Mouse (Mus musculus) intestine, postnatal 0 days (tissue): ENCODE measurements at regions not wholly inside any gene's neighbourhood (a gene's known extent, or its start where the extent isn't known, plus 50 kb on each side); places are given as distances from the start of the nearest gene placed in this dataset.

ENCODE experiments used
- ATAC-seq: fragments of 200-750 bp; cut with Nextera tagmentation; 2 replicates; pipeline ENCODE4 v1.8.0; 2017; ENCODE audit warnings: mild to moderate bottlenecking, moderate TSS enrichment, moderate library complexity
- H3K27ac ChIP-seq: fragments of 300-500 bp; sonication (generic); 2 replicates; pipeline ENCODE4 v1.5.1; 2014; ENCODE audit warnings: mild to moderate bottlenecking, low read depth, low read length, moderate library complexity
- H3K27me3 ChIP-seq: fragments of 300-500 bp; sonication (generic); replicated peaks from 2 replicates; pipeline ENCODE4 v1.6.1; 2014; ENCODE audit warnings: low read length, mixed read lengths; ENCODE audit not compliant: control insufficient read depth, insufficient read depth
- H3K36me3 ChIP-seq: fragments of 300-500 bp; sonication (generic); 2 replicates; pipeline ENCODE4 v1.6.1; 2014; ENCODE audit warnings: mild to moderate bottlenecking, moderate library complexity; ENCODE audit not compliant: control insufficient read depth, insufficient read depth
- H3K4me1 ChIP-seq: fragments of 300-500 bp; sonication (generic); replicated peaks from 2 replicates; pipeline ENCODE4 v1.6.1; 2014; ENCODE audit warnings: antibody characterized with exemption, low read length, mixed read lengths; ENCODE audit not compliant: control insufficient read depth, insufficient read depth
- H3K4me2 ChIP-seq: fragments of 300-500 bp; sonication (generic); replicated peaks from 2 replicates; pipeline ENCODE4 v1.6.1; 2014; ENCODE audit warnings: low read depth, mild to moderate bottlenecking, moderate library complexity
- H3K4me3 ChIP-seq: fragments of 300-500 bp; sonication (generic); 2 replicates; pipeline ENCODE4 v1.5.1; 2014; ENCODE audit warnings: low read depth, low read length
- H3K9ac ChIP-seq: fragments of 300-500 bp; sonication (generic); 2 replicates; pipeline ENCODE4 v1.6.1; 2014; ENCODE audit warnings: mild to moderate bottlenecking, low read depth, low read length
- H3K9me3 ChIP-seq: fragments of 300-500 bp; sonication (generic); 2 replicates; pipeline ENCODE4 v1.6.1; 2016; ENCODE audit warnings: mixed run types; ENCODE audit not compliant: control insufficient read depth
- CTCF ChIP-seq: sonication (generic); IDR thresholded peaks from 2 replicates; pipeline ENCODE4 v1.5.1; 2016; ENCODE audit warnings: low read depth, mild to moderate bottlenecking, control low read depth, antibody characterized with exemption, moderate library complexity
- WGBS: fragments of 180-500 bp; shearing (Covaris S2); extraction: QIAGEN DNeasy Blood & Tissue Kit; methylation state at CpG from one replicate; pipeline ENCODE4 v1.1.7; 2014; 5-methylcytosine and 5-hydroxymethylcytosine counted together

DNA sequence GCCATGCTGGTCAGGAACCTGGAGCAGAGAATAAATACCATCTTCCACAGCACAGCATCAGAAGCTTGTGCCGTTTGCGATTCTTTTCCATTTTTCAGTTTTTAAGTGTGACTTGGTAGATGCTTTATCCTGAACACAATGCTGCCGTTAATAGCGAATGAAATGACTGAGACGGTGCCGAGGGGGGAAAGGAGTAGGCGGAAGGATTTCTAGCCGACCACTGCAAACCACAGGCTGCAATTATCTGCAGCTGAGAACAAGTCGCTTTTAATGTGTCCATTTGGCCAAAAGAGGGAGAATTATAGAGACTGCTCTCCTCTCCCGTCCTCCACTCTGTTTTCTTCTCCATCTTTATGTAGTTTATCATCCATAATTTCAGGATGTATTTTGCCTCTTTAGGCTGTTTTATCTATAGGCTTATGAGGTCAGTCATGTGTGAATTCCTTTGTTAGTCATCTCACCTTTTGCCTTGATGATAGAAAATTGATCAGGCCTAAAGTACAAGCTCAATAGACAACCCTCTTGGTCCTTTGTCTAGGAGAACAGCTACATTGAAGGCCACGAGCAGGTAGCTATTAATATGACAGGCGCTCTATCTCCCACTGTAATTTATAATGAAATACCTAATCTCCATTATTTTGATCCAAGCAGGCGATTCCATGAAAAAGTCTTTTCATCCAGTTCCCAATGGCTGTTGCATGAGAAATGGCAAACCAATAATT lies 114.8 kb upstream of the Dnajc19 start:
- no peak overlapping the region for H3K4me3 ChIP-seq
- WGBS, result 74% methylated on average over 13 of the region's 13 CpGs
- H3K9me3 ChIP-seq, result no peaks in the 10 kb centered on the region
- no peaks in the 10 kb centered on the region for H3K27me3 ChIP-seq
- ATAC-seq, result no peak
- H3K4me2 ChIP-seq, result no peak overlapping the region
- no peak for TF ChIP-seq CTCF
- H3K36me3 ChIP-seq, result no peaks in the 10 kb centered on the region
- H3K9ac ChIP-seq, result no peak overlapping the region
- H3K4me1 ChIP-seq, result no peaks in the 10 kb centered on the region
- no peak overlapping the region for H3K27ac ChIP-seq

DNA sequence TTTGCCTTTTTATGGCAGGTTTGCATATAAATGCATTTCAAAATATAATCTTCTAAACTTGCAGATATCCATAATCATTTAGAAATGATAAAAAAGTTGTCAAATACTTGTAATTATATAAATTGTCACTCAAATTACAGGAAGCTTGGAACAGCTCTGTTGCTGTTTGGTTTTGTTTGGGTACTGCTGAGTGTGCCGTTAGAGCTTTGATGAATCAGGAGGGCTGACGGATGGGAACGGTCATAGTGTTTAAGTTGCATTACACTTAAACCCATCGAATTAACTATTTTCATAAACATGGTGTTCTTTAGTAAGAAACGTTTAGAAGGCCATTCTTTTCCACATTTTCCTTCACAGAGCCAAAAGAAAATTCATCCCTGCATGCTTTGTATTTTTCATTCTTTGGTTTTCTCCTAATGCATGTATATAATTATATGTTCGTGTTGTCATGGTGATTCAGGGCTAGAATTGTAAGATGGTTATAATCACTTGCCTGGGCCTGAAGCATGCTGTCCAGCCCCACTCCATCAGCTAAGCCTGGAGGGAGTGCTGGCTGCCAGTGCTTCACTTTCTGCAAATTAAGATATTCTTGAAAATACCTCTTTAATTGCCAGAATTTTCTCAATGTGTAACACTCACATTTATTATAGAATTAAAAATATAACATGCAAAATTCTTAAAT lies 92.4 kb upstream of the Dnajc19 start:
- Histone ChIP-seq H3K9ac (no peak overlapping the region), H3K9me3 (no peaks in the 10 kb centered on the region), H3K4me3 (no peak overlapping the region), H3K27ac (no peak overlapping the region), H3K27me3 (no peaks in the 10 kb centered on the region), H3K36me3 (no peaks in the 10 kb centered on the region), H3K4me2 (no peak overlapping the region), H3K4me1 (no peaks in the 10 kb centered on the region)
- ATAC-seq, result no peak
- no peak for TF ChIP-seq CTCF
- WGBS, result 69% methylated on average over 6 of the region's 6 CpGs

DNA sequence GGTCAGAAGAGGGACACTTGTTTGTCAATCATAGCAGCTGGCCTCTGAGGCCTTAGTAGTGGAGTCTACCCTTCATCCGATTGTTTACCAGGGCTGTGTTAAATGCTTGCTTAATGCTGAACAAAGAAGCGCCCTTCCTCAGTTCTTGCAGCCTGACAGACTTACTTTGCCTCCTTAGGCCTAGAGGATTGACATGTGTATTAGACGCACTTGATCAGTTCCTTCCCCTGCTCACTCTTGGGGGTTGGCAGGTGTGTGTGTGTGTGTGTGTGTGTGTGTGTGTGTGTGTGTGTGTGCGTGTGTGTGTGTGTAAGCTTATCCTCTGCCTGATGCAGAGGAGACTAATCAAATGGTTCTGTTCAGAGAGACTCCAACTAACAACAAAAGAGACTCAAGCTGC lies 91.8 kb upstream of the Dnajc19 start:
- Histone ChIP-seq H3K9me3 (no peaks in the 10 kb centered on the region), H3K27me3 (no peaks in the 10 kb centered on the region), H3K9ac (no peak overlapping the region), H3K4me1 (no peaks in the 10 kb centered on the region), H3K4me3 (no peak overlapping the region), H3K36me3 (no peaks in the 10 kb centered on the region), H3K27ac (no peak overlapping the region), H3K4me2 (no peak overlapping the region)
- ATAC-seq, result no peak
- WGBS, result 75% methylated on average over 4 of the region's 4 CpGs
- TF ChIP-seq CTCF, result no peak

DNA sequence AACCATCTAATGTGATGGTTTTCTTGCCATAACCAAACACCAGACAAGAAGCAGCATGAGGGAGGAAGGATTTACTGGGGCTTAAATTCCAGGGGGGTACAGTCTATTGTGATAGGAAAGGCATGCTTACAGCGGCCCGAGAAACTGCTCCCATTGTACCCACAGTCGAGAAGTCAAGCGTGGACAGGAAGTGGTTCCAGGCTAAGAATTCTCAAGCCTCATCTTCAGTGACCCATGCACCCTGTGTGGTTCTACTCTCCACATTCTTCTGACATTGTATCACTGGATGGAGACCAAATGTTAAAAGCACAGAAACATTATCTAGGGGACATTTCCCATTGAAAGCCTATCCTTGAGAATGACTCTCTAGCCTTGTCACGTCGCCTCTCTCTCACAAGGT lies 90.8 kb upstream of the Dnajc19 start:
- no peak for TF ChIP-seq CTCF
- H3K4me2 ChIP-seq, result no peak overlapping the region
- H3K36me3 ChIP-seq, result no peaks in the 10 kb centered on the region
- no peak overlapping the region for H3K9ac ChIP-seq
- no peak overlapping the region for H3K27ac ChIP-seq
- no peaks in the 10 kb centered on the region for H3K9me3 ChIP-seq
- WGBS, result 77% methylated on average over 6 of the region's 6 CpGs
- no peak overlapping the region for H3K4me3 ChIP-seq
- H3K4me1 ChIP-seq, result no peaks in the 10 kb centered on the region
- H3K27me3 ChIP-seq, result no peaks in the 10 kb centered on the region
- no peak for ATAC-seq

GRCm38 (mm10) chr3:34168087-34168486 lies 87.0 kb upstream of the Dnajc19 start:
- no peaks in the 10 kb centered on the region for H3K4me1 ChIP-seq
- no peaks in the 10 kb centered on the region for H3K36me3 ChIP-seq
- TF ChIP-seq CTCF, result no peak
- no peak overlapping the region for H3K27ac ChIP-seq
- H3K27me3 ChIP-seq, result no peaks in the 10 kb centered on the region
- H3K4me2 ChIP-seq, result no peak overlapping the region
- no peaks in the 10 kb centered on the region for H3K9me3 ChIP-seq
- no peak for ATAC-seq
- H3K4me3 ChIP-seq, result no peak overlapping the region
- H3K9ac ChIP-seq, result no peak overlapping the region
- 73% methylated on average over 1 of the region's 1 CpGs for WGBS

GRCm38 (mm10) chr3:34150036-34150435 lies 68.9 kb upstream of the Dnajc19 start:
- Histone ChIP-seq H3K9ac (no peak overlapping the region), H3K27ac (no peak overlapping the region), H3K36me3 (no peaks in the 10 kb centered on the region), H3K9me3 (no peaks in the 10 kb centered on the region), H3K4me1 (no peaks in the 10 kb centered on the region), H3K4me2 (no peak overlapping the region), H3K27me3 (no peaks in the 10 kb centered on the region), H3K4me3 (no peak overlapping the region)
- ATAC-seq, result no peak
- 60% methylated on average over 2 of the region's 2 CpGs for WGBS
- TF ChIP-seq CTCF, result peak; percentile 44
